Mouse (Mus musculus) urinary bladder, postnatal 4 days (tissue): ENCODE measurements around the gene Egfr.

Experiments used
- DNase-seq, 2 experiments: peaks; one replicate each; pipeline ENCODE4 v3.0.0; 2021 to 2022; ENCODE audit warnings: low spot score in 2 of 2

The Egfr gene

DNA sequence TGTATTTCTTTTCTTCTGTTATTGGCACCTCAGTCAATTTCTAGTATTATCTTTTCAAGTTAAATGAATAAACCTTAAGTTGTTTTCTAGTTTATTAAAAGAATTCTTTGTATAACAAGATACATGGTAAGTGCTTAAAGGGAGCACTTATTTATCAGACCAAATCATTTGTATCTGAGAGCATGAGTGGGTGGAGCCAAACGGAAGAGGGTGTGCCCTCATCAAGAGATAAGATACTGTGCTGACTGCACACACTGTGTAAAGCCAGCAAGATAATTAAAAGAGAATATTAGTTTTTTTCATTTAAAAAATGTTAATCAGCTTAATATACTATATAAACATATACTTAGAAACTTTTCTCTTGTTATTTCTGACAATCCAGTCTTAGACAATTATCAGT, 206.5 kb downstream of the Egfr start:
- DNase-seq, result no peak
